Mouse (Mus musculus) spleen, postnatal 10 days (tissue): ENCODE data around the gene Prkce.

ENCODE experiments used
- DNase-seq, 2 experiments: peaks; one replicate each; pipeline ENCODE4 v3.0.0; 2021 to 2022; ENCODE audit warnings: low spot score in 2 of 2

Gene Prkce

GRCm38 (mm10) chr17:86330076-86330955, 162.7 kb downstream of the Prkce start:
- no peak for DNase-seq

GRCm38 (mm10) chr17:86331835-86332234, 164.2 kb downstream of the Prkce start:
- DNase-seq = no peak

DNA sequence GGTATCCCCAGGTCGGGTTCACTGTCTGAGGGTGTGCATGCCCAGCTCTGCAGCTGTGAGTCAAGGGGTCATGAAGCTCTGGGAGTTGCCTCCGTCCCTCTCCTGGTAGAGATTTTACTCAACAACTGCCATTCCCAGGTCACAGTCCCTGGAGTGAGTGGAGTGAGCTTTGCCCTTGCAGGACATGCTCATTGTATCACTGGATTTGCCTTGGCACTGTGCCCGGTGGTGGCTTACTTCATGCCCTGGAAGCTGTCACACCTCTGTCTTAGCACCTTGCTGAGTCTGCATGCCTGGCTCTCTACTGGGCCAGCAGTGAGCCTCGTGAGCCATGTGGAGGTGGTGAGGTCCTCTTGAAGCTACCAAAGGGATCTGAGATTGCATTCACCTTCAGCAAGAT, 167.4 kb downstream of the Prkce start:
- no peak for DNase-seq

- peak in 1 of 2 experiments; percentile 46 for DNase-seq
Measured at GRCm38 (mm10) chr17:86336652-86337073, 169.1 kb downstream of the Prkce start.

- DNase-seq = peak in 1 of 2 experiments; percentile 76
Measured at GRCm38 (mm10) chr17:86337076-86337475, 169.5 kb downstream of the Prkce start.

GRCm38 (mm10) chr17:86338328-86338727, 170.7 kb downstream of the Prkce start:
- DNase-seq = no peak

DNA sequence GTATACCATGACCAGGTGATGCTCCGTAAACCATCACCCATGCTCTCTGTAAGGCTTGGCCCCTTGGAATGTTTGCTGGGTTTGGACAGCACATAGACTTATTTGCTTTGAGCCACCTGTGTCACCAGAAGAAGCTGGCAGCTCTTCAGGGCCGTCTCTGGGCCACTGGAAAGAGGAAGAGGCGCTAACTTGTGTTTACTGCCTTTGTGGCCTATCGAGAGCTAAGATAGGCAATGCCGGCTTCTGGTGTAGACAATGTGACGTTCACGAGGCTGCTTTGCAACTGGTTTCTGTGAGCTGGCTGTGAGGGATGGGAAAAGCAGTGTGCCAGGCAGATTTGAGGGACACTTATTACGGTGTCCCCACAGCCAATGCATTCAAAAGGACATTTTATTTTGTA, 176.4 kb downstream of the Prkce start:
- DNase-seq = peak in 1 of 2 experiments; percentile 51

DNA sequence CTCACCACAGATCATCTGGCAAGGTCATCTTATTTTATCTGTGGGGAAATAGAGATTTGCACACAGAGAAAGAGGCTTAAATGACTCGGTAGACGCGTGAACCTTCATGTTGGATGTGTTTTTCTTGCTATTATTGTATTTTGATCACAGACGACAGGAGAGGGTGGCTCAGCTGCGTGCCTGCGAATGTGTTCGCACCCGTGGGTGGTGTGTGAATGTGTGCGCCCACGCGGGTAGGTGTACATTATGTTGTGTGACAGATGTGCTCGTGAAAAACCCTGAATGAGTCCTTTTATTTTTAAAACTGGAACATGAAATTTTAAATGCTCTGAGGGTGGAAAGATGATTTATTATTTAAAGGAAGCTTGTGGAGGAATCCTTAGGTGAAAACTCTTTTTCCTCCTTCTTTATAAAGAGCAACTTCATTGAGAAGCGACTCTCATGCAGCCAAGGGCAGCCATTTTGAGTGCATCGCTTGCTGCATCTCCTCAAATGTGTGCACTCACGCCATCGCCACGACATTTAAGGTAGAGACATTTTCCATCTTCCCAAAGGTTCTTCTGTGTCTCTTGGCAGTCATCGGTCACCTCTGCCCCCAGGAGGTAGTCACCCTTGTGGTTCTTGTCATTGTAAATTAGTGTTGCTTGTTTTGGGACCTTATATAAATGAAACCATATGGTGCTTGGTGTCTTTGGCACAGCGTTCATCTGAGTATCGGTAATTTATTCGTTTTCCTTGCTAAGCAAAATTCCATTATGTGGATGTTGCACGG, 177.8 kb downstream of the Prkce start:
- no peak for DNase-seq

DNA sequence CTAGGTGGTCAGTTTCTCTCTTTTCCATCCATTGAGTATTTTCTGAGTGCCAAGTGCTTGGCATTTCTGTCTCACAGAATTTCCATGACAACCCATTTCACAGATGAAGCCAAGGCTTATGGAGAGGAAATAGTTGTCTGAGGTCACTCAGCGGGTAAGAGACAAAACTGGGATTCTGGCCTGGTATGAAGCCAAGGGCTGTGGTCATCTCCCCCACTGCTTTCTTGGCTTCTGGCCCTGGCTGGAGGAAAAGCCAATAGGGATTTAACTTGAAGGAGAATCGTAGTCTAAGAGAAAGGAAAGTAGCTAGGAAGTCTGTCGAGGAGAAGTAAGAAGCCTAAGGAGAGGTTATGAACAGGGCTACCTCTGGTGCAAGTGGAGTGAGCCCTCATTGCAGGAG, 182.7 kb downstream of the Prkce start:
- no peak for DNase-seq

- DNase-seq = no peak
Measured at GRCm38 (mm10) chr17:86350791-86351261, 183.2 kb downstream of the Prkce start.

DNA sequence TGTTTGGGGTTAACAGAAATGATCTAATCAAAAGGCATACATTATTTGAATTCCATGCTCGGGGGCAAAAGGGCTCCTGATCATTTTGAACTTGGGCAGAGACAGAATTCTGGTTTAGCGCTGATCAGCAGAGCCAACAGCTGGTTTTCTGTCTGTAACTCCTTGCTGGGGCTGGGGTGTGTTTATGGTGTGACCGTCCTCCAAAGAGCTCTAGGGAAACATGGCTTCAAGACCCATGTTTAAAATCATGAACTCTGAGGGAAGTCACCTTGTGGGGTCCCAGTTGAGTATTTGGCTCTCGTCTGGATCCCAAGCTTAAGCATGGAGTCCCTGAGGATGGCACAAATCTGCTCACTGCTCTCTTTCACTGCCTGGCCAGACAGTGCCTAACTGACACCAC, 183.7 kb downstream of the Prkce start:
- no peak for DNase-seq

DNA sequence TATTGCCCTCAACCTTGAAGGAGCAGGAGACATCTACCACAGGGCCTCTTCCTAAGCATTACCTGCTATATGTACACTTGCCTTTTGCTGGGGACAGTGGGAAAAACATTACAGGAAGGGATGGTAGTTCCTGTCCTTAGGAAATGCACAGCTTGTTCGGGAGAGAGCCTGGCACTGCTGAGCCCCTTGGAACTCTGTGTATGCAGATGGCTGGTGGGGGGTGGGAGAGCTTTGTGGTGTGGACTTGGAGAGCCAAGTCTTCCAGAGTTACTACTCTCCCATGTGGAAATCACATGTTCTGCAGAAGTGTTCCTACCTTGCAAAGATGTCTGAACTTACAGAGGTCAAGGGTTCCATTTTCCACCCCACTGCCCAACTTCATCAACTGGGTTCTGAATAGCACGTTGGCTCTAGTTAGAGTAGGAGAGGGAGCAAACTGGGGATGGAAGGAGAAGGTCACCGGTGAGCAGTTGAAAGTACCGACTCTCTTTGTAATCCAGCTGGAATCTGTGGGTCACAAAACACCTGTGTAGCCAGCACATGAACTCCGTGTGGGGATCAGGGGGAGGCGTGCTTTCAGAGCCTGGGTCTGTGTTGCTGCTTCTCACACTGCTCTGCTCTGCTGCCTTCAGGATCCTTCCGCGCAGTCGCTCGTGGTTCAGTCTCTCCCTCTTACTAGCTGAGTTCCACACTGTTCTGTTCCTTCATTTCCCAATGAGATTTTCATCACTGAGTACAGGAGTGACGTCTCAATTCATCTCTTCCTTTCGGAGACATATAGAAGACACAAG, 184.9 kb downstream of the Prkce start:
- DNase-seq = no peak

DNA sequence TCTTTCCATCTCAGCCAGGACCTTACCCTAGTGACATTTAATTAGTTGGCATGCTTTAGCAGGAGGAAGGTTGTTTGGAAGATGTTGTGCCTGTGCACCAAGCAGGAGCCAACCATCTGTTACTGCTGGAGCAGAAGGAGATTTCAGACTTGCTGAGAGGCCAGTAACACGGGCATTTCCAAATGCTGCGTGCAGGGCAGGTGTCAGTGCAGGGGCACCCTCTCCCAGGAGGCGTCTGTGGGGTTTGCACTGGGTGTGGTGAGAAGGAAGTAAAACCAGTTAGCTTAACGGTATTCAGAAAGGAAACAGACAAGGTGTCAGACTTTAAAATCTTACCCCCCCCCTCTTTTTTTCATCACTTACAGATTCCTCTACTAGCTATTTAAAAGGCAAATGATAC, 186.1 kb downstream of the Prkce start:
- peak; percentile 26 to 73 for DNase-seq

DNA sequence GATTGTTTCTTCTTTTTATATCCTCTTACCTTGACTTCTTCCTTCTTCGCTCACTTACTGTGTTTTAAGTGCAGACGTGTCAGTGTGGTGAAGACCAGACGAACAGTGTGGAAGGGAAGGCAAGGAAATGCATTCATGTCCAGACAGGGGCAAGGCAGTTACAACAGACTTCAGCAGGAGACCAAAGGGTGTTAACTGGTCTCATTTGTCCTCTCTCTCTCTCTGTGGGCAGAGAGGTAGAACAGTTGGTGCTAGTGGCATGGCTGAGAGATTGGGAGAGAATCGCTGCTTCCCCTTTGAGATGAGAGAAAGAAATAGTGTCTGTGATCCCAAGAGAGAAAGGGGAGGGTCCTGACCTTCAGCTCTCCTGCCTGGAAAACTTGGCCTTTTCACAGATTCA, 186.5 kb downstream of the Prkce start:
- DNase-seq = no peak

GRCm38 (mm10) chr17:86354896-86355295, 187.3 kb downstream of the Prkce start:
- no peak for DNase-seq

DNA sequence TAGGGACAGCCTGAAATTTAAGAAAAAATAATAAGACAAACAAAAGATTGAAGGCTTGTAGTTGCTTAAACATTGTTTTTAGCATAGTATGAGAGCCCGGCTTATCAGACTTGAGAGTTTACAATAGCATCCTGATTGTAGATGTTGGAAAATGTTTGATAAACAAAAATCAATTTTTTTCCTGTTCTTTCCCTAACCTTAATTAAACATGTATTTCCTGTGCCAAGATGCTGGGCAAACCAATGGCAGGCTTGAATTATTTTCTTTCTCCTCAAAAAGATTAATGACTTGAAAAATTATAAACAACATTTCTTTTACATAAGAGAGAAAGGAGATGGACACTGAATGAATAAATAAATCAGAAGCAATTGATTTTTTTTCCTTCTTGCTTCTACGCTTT, 187.7 kb downstream of the Prkce start:
- DNase-seq = no peak

DNA sequence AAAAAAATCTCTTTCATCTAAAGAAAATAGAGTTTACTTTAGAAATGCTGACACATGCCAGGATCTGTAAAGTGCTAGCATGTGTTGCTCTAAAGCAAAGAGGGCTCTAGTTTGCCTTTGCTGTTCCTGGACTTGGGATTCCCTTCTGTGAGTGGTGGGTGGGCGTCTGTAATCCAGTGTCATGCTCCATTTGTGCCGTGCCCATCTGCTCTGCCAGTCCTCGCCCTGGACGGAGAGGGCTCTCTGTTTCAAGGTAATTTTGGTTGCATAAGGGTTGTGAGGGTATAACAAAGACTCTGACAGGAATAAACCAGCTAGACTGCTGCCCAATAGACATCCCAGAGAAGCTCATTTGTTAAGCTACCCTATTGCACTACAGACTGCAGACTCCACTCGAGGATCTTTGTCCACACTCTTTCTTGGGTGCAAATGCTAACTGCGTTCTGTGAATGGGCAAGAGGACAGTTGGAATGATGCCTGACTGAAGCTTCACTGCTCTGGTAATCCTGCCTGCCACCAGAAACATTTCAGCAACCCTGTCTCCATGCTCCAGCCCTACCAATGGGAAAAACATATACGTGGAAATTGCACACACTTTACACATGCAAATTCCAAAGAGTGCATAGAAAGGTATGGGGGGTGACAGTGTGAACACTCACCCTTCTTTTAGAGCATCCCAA, 188.3 kb downstream of the Prkce start:
- no peak for DNase-seq

GRCm38 (mm10) chr17:86358388-86358787, 190.8 kb downstream of the Prkce start:
- DNase-seq = peak in 1 of 2 experiments; percentile 29

DNA sequence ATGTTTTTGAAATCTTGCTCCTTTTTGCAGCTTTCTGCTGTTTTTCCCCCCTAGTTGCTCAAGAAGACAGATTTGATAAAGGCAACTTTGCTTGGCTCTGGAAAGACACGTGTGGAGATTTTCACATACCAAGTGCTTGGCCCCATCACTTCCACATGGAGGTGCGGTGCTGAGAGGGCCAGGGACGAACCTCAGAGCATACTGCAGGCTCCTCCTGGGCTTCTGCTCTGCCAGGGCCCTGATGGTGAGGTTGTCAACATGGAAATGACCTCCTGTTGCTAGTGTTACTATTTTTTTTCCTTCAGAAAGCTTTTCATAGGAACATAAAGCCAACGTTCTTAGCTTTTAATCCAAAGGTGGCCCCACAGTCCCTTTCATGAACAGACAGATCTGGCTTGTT, 191.3 kb downstream of the Prkce start:
- no peak for DNase-seq

DNA sequence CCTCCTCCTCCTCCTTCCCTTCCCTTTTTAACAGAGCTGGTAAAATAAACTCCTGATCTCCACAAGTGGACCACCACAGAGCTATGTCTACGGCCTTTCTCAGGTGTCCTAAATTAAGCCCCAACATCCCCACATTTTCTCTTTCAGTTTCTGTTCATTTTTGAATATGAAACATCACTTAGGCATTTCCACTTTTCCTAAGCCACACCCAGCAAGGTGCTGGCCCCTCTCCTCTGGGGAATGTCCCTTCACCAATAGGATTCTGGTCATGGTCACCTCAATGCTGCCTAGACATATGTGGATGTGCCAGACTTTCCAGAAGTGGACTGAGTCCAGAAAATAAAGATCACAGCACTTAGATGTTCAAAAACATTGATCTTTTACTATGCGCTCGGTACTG, 193.3 kb downstream of the Prkce start:
- DNase-seq = no peak

GRCm38 (mm10) chr17:86363356-86363755, 195.8 kb downstream of the Prkce start:
- DNase-seq = no peak
